Mouse (Mus musculus): ENCODE measurements at regions not wholly inside any gene's neighbourhood (a gene's known extent, or its start where the extent isn't known, plus 50 kb on each side); places are given as distances from the start of the nearest gene placed in this dataset.

DNA sequence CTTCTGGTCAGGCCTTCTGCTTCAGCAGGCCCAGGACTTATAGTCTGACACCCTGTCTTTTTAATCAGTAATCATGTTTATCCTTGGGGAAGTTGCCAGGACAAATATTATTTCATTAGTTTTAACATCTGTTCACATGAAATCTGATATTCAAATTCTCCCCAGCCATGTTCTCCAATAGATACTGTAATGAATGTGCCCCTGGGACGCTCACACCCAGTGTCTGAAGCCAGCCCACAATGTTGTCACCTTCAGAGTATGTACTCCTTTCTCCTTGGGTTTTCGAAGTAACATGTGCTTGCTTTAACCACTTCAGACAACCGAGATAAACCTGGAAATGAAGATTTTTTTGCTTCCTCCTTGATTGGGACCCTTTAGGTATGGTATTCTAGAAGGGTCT, 156.3 kb downstream of the Ackr3 start:
- no peak overlapping the region for H3K4me3 ChIP-seq
- H3K27me3 ChIP-seq (ENCODE audit: control insufficient read depth, insufficient read depth, low read length): no peaks in the 10 kb centered on the region
- peaks cover 2% of the 10 kb centered on the region; the same call in 1 of the 2 replicates for H3K36me3 ChIP-seq (ENCODE audit: control insufficient read depth, insufficient read depth, low read length)
- no peak overlapping the region for H3K9ac ChIP-seq (ENCODE audit: low read depth, low read length)
- intact Hi-C loops (cut with DNase I): loop anchor here (5.0 to 10.0 kb wide), 2 partner anchors 232 to 305 kb away; no protein-coding TSS in a partner anchor
- no peak for TF ChIP-seq EP300 (IDR thresholded peaks at IDR 0.05; ENCODE audit: insufficient read depth, low read depth, low read length)
- no peak for TF ChIP-seq CTCF (IDR thresholded peaks at IDR 0.05)
- no peak for TF ChIP-seq POLR2A (IDR thresholded peaks at IDR 0.05; ENCODE audit: insufficient read depth, low read depth, low read length)
- DNase-seq: peak in 1 of 2 experiments; percentile 52
- 62% methylated on average over 3 of the region's 3 CpGs for WGBS
- H3K4me1 ChIP-seq (ENCODE audit: control insufficient read depth, insufficient read depth, low read length): peaks cover 1% of the 10 kb centered on the region; the same call in 1 of the 2 replicates
- H3K27ac ChIP-seq: peak overlapping the region; percentile 2; the same call in 1 of the 2 replicates
- H3K79me2 ChIP-seq (replicated peaks; ENCODE audit: control insufficient read depth, insufficient read depth, low read length): no peaks in the 10 kb centered on the region

DNA sequence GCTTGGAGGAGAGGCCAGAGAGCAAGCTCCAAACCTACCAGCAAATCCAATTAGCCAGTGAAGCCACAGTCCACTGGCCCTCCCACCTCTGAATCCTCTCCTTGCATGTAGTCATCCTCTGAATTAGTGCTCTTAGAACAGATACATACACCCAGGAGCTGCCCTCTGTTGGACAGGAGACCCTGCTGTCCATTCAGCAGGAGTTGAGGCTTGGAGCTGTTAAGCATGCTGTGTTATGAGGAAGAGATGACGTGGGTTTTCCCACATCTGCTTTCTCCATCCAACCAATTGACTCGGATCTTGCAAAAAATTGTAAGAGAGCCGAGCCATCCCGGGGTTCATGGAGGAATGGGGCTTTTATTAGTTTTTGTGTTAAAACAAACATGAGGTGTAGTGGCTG, 160.7 kb downstream of the Ackr3 start:
- Histone ChIP-seq H3K4me3 (no peak overlapping the region), H3K79me2 (replicated peaks; ENCODE audit: control insufficient read depth, insufficient read depth, low read length) (no peaks in the 10 kb centered on the region), H3K9ac (ENCODE audit: low read depth, low read length) (no peak overlapping the region), H3K27me3 (ENCODE audit: control insufficient read depth, insufficient read depth, low read length) (no peaks in the 10 kb centered on the region), H3K27ac (peak overlapping the region; percentile 7; the same call in 1 of the 2 replicates), H3K4me1 (ENCODE audit: control insufficient read depth, insufficient read depth, low read length) (no peaks in the 10 kb centered on the region; the same call in 1 of the 2 replicates), H3K36me3 (ENCODE audit: control insufficient read depth, insufficient read depth, low read length) (peaks cover 2% of the 10 kb centered on the region; the same call in 1 of the 2 replicates)
- TF ChIP-seq CTCF (IDR thresholded peaks at IDR 0.05) (peak; percentile 33), POLR2A (IDR thresholded peaks at IDR 0.05; ENCODE audit: insufficient read depth, low read depth, low read length) (no peak)
- WGBS: 60% methylated on average over 4 of the region's 4 CpGs
- intact Hi-C loops (cut with DNase I): loop anchor here (5.0 to 10.0 kb wide), 2 partner anchors 228 to 310 kb away; no protein-coding TSS in a partner anchor
- DNase-seq: no peak

DNA sequence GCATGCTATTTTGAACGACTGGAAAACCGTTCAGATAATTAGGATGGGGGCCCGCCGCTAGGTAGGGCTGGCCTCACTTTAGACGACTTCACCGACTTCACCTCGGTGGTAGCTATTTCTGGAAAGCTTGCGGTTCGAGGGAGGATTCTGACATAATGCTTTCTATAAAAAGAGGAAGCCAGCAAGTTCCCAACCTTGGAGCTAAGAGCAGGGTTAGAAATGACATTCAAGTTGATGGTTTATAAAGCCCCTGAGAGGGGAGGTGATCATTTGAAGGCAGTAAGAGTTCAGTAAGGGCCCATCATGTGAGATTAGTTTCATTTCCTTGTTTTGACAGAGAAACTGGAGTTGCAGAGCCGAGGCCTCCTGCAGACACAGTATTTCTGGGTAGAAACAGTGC, 164.8 kb downstream of the Ackr3 start:
- DNase-seq: no peak
- peak overlapping the region; percentile 26; the same call in 1 of the 2 replicates for H3K27ac ChIP-seq
- no peaks in the 10 kb centered on the region for H3K79me2 ChIP-seq (replicated peaks; ENCODE audit: control insufficient read depth, insufficient read depth, low read length)
- no peaks in the 10 kb centered on the region for H3K36me3 ChIP-seq (ENCODE audit: control insufficient read depth, insufficient read depth, low read length)
- intact Hi-C loops (cut with DNase I): loop anchor here (10.0 kb wide), 1 partner anchor 314 kb away; no protein-coding TSS in a partner anchor
- no peak overlapping the region for H3K4me3 ChIP-seq
- TF ChIP-seq CTCF (IDR thresholded peaks at IDR 0.05) (peak; percentile 22), EP300 (IDR thresholded peaks at IDR 0.05; ENCODE audit: insufficient read depth, low read depth, low read length) (no peak)
- no peak overlapping the region for H3K9ac ChIP-seq (ENCODE audit: low read depth, low read length)
- no peaks in the 10 kb centered on the region for H3K27me3 ChIP-seq (ENCODE audit: control insufficient read depth, insufficient read depth, low read length)
- no peaks in the 10 kb centered on the region; the same call in 1 of the 2 replicates for H3K4me1 ChIP-seq (ENCODE audit: control insufficient read depth, insufficient read depth, low read length)
- WGBS: 22% methylated on average over 10 of the region's 10 CpGs

DNA sequence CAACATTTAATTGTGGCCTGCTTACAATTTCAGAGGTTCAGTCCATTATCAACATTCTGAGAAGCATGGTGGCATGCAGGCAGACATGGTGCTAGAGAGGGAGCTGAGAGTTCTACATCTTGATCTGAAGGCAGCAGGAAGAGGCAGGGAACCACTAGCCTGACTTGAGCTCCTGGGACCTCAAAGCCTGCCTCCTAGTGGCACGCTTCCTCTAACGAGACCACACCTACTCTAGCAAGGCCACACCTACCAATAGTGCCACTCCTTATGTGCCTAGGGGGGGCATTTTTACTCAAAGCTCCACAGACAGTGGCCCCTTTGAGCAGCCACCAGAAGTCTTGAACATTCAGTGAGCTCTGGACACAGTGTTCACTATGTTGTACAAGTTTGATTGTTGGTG, 165.5 kb downstream of the Ackr3 start:
- intact Hi-C loops (cut with DNase I): loop anchor here (10.0 kb wide), 1 partner anchor 314 kb away; no protein-coding TSS in a partner anchor
- H3K4me3 ChIP-seq: no peak overlapping the region
- H3K27me3 ChIP-seq (ENCODE audit: control insufficient read depth, insufficient read depth, low read length): no peaks in the 10 kb centered on the region
- peak; percentile 34 for TF ChIP-seq CTCF (IDR thresholded peaks at IDR 0.05)
- no peak for TF ChIP-seq POLR2A (IDR thresholded peaks at IDR 0.05; ENCODE audit: insufficient read depth, low read depth, low read length)
- no peaks in the 10 kb centered on the region; the same call in 1 of the 2 replicates for H3K4me1 ChIP-seq (ENCODE audit: control insufficient read depth, insufficient read depth, low read length)
- no peaks in the 10 kb centered on the region for H3K79me2 ChIP-seq (replicated peaks; ENCODE audit: control insufficient read depth, insufficient read depth, low read length)
- no peak for DNase-seq
- WGBS: 60% methylated on average over 2 of the region's 2 CpGs
- H3K27ac ChIP-seq: no peak overlapping the region
- no peaks in the 10 kb centered on the region for H3K36me3 ChIP-seq (ENCODE audit: control insufficient read depth, insufficient read depth, low read length)
- H3K9ac ChIP-seq (ENCODE audit: low read depth, low read length): no peak overlapping the region

DNA sequence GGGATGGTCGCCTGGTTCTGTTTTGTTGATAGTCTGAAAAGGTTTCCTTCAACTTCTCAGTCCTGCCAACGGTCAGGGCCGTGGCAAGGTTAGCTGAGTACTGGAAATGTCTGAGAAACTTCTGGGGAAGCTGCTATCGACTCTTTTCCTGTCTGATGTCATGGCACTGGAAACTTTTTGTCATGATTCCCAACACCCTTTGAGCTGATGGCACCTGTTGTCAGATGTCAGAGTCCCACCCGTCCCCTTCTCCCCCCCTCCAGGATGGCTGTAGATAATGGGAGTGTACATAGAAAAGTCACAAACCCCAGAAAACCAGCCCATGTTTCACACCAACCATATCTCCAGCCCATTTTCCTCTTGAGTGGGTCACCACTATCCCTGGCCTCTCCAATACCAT, 167.0 kb downstream of the Ackr3 start:
- Histone ChIP-seq H3K4me1 (ENCODE audit: control insufficient read depth, insufficient read depth, low read length) (no peaks in the 10 kb centered on the region; the same call in 1 of the 2 replicates), H3K4me3 (no peak overlapping the region), H3K36me3 (ENCODE audit: control insufficient read depth, insufficient read depth, low read length) (no peaks in the 10 kb centered on the region), H3K9ac (ENCODE audit: low read depth, low read length) (no peak overlapping the region), H3K79me2 (replicated peaks; ENCODE audit: control insufficient read depth, insufficient read depth, low read length) (no peaks in the 10 kb centered on the region), H3K27me3 (ENCODE audit: control insufficient read depth, insufficient read depth, low read length) (no peaks in the 10 kb centered on the region), H3K27ac (no peak overlapping the region)
- DNase-seq: no peak
- WGBS: 33% methylated on average over 5 of the region's 5 CpGs
- TF ChIP-seq POLR2A (IDR thresholded peaks at IDR 0.05; ENCODE audit: insufficient read depth, low read depth, low read length) (no peak), EP300 (IDR thresholded peaks at IDR 0.05; ENCODE audit: insufficient read depth, low read depth, low read length) (no peak), CTCF (IDR thresholded peaks at IDR 0.05) (no peak)
- intact Hi-C loops (cut with DNase I): no loop called here

DNA sequence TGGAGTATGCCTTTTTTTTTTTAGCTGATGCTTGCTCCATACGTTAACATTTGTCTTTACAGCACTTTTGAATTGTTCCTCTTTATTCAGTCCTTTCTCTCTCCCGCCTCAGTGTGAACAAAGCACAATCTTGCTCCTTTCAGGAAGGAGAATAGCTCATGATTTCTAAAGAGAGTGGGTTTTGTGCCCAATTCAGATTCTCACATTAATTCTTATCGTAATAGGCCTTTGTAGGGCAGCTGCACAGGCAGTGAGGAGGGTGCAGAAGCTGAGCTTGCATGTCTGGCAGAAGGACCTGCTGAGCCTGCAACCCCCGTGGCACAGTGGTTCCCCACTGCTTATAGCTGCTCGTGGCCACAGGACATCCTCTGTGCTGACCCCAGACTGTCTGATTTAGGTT, 169.2 kb downstream of the Ackr3 start:
- 87% methylated on average over 5 of the region's 5 CpGs for WGBS
- Histone ChIP-seq H3K27me3 (ENCODE audit: control insufficient read depth, insufficient read depth, low read length) (no peaks in the 10 kb centered on the region), H3K79me2 (replicated peaks; ENCODE audit: control insufficient read depth, insufficient read depth, low read length) (no peaks in the 10 kb centered on the region), H3K4me3 (no peak overlapping the region), H3K9ac (ENCODE audit: low read depth, low read length) (no peak overlapping the region), H3K4me1 (ENCODE audit: control insufficient read depth, insufficient read depth, low read length) (no peaks in the 10 kb centered on the region; the same call in 1 of the 2 replicates), H3K27ac (no peak overlapping the region), H3K36me3 (ENCODE audit: control insufficient read depth, insufficient read depth, low read length) (no peaks in the 10 kb centered on the region)
- DNase-seq: no peak
- intact Hi-C loops (cut with DNase I): no loop called here
- TF ChIP-seq POLR2A (IDR thresholded peaks at IDR 0.05; ENCODE audit: insufficient read depth, low read depth, low read length) (no peak), CTCF (IDR thresholded peaks at IDR 0.05) (no peak), EP300 (IDR thresholded peaks at IDR 0.05; ENCODE audit: insufficient read depth, low read depth, low read length) (no peak)

Measured in heart, adult 2 months (tissue).